Mouse (Mus musculus) neural tube, embryonic 14.5 days (tissue): ENCODE data around the gene 9030025P20Rik. TPM values are rescaled to one million over a fixed set of nuclear protein-coding genes. Genes with fewer than 3 reads are reported as not detected.
"Not testable (repeated sequence)": the region's sequence is repeated elsewhere in the genome, so short reads cannot be mapped to it uniquely, and the experiment has no call there.

Experiments used
- ATAC-seq: fragments of 200-750 bp; cut with Nextera tagmentation; 2 replicates; pipeline ENCODE4 v1.8.0; 2017; ENCODE audit warnings: low read depth, mild to moderate bottlenecking, moderate TSS enrichment, moderate library complexity
- H3K27ac ChIP-seq: fragments of 300-500 bp; sonication (generic); 2 replicates; pipeline ENCODE4 v1.5.1; 2014; ENCODE audit warnings: low read depth, mild to moderate bottlenecking, control low read depth, low read length, moderate library complexity, mixed read lengths
- H3K27me3 ChIP-seq: fragments of 300-500 bp; sonication (generic); 2 replicates; pipeline ENCODE4 v1.6.1; 2014; ENCODE audit warnings: low read length; ENCODE audit not compliant: control insufficient read depth, insufficient read depth
- H3K36me3 ChIP-seq: fragments of 300-500 bp; sonication (generic); 2 replicates; pipeline ENCODE4 v1.6.1; 2014; ENCODE audit warnings: low read length, mixed read lengths; ENCODE audit not compliant: control insufficient read depth, insufficient read depth
- H3K4me1 ChIP-seq: fragments of 300-500 bp; sonication (generic); 2 replicates; pipeline ENCODE4 v1.6.1; 2014; ENCODE audit warnings: low read length; ENCODE audit not compliant: control insufficient read depth, insufficient read depth
- H3K4me2 ChIP-seq: fragments of 300-500 bp; sonication (generic); 2 replicates; pipeline ENCODE4 v1.6.1; 2014; ENCODE audit warnings: mild to moderate bottlenecking, low read depth, low read length, control low read depth
- H3K4me3 ChIP-seq: fragments of 300-500 bp; sonication (generic); 2 replicates; pipeline ENCODE4 v1.5.1; 2014; ENCODE audit warnings: low read depth, low read length, control low read depth, mixed read lengths
- H3K9ac ChIP-seq: fragments of 300-500 bp; sonication (generic); replicated peaks from 2 replicates; pipeline ENCODE4 v1.6.1; 2014; ENCODE audit warnings: low read depth, mild to moderate bottlenecking, control low read depth, low read length, mixed read lengths
- H3K9me3 ChIP-seq: fragments of 300-500 bp; sonication (generic); 2 replicates; pipeline ENCODE4 v1.6.1; 2016; ENCODE audit warnings: low read length; ENCODE audit not compliant: control insufficient read depth
- WGBS: fragments of 180-500 bp; shearing (Covaris S2); extraction: QIAGEN DNeasy Blood & Tissue Kit; methylation state at CpG from one replicate; pipeline ENCODE4 v1.1.7; 2014; 5-methylcytosine and 5-hydroxymethylcytosine counted together
- polyA plus RNA-seq: library from polyadenylated mRNA; unstranded; fragments of >200 nt; fragmentation: Nextera tagmentation; extraction: Ambion mirVana; gene quantifications from 2 replicates; pipeline ENCODE4 v1.2.1, GENCODE M21; 2014

Gene 9030025P20Rik
- polyA plus RNA-seq, 1 experiment from 2014 or later, result 6.9 TPM

DNA sequence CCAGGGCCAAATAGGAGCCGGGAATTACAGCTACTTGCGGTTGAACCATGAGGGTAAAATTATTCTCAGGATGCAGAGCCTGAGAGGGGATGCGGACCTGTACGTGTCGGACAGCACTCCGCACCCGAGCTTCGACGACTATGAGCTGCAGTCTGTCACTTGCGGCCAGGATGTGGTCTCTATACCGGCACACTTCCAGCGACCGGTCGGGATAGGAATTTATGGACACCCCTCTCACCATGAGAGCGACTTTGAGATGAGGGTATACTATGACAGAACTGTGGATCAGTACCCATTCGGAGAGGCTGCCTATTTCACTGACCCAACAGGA lies 34.6 kb upstream of the 9030025P20Rik start:
- Histone ChIP-seq H3K4me2 (peak overlapping the region; percentile 98), H3K27me3 (no peaks in the 10 kb centered on the region; the same call in 1 of the 2 replicates), H3K9me3 (no peaks in the 10 kb centered on the region), H3K4me1 (peaks cover 11% of the 10 kb centered on the region), H3K27ac (peak overlapping the region; percentile 77; the same call in 1 of the 2 replicates), H3K36me3 (peaks cover 16% of the 10 kb centered on the region), H3K9ac (peak overlapping the region; percentile 83), H3K4me3 (peak overlapping the region; percentile 75)
- WGBS, result 17% methylated on average over 16 of the region's 16 CpGs
- ATAC-seq, result no peak; the same call in 1 of the 2 replicates

DNA sequence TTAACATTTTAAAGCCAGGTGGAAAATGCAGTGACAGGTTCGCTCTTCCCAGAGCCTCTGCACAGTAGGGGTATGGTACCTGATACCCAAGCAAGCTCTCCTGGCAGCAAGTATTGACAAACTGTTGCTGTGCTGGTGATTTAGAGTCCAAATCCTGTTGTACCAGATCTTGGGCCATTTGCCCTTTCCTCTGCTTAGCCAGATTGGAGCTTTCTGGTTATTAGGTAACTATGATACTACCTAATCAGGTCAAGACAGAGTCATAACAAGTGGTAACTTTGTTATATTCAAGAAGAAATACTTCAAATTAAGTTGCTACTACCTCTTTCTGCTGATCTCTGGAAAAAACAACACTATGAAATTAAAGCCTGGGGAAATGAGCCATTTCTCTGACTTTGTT lies 33.7 kb upstream of the 9030025P20Rik start:
- Histone ChIP-seq H3K4me1 (peaks cover 11% of the 10 kb centered on the region), H3K9ac (no peak overlapping the region), H3K27ac (no peak overlapping the region), H3K4me2 (peak overlapping the region; percentile 98; the same call in 1 of the 2 replicates), H3K36me3 (peaks cover 22% of the 10 kb centered on the region), H3K4me3 (no peak overlapping the region), H3K9me3 (no peaks in the 10 kb centered on the region), H3K27me3 (no peaks in the 10 kb centered on the region; the same call in 1 of the 2 replicates)
- ATAC-seq, result no peak
- WGBS, result 90% methylated on average over 1 of the region's 1 CpGs

DNA sequence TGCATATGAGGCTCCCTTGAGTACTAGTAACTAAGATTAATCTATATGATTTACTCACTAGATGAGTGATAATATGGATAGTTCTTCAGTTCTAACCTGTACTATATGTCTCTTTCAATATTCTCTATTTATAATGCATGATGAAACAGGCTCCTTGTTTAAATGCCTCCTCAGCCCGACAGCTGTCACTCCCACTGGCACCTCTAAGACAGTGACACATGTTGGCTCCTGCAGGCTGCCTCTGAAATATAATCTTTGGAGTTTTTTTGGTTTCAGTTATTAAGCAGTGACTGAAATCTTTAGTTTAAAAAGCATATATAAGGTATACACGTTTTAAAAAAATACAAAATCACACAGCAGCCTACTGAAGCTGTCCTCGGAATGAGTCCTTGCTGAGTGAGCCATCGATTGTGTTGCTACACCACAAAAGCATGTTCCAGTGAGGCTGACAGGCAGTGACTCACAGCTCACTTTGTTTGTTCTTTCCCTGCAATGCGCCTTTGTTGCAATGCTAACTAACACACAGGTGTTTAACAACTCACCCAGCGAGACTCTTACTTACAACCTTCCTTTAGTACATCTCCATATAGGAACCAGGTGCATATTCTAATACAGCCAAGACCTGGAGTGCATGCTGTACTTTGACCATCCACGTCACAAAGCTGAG lies 29.0 kb upstream of the 9030025P20Rik start:
- ATAC-seq, result no peak
- peaks cover 3% of the 10 kb centered on the region; the same call in 1 of the 2 replicates for H3K4me1 ChIP-seq
- no peak overlapping the region for H3K27ac ChIP-seq
- H3K4me2 ChIP-seq, result no peak overlapping the region
- H3K27me3 ChIP-seq, result no peaks in the 10 kb centered on the region
- H3K9ac ChIP-seq, result no peak overlapping the region
- WGBS, result 89% methylated on average over 7 of the region's 7 CpGs
- H3K36me3 ChIP-seq, result peaks cover 50% of the 10 kb centered on the region
- H3K4me3 ChIP-seq, result no peak overlapping the region
- H3K9me3 ChIP-seq, result no peaks in the 10 kb centered on the region

DNA sequence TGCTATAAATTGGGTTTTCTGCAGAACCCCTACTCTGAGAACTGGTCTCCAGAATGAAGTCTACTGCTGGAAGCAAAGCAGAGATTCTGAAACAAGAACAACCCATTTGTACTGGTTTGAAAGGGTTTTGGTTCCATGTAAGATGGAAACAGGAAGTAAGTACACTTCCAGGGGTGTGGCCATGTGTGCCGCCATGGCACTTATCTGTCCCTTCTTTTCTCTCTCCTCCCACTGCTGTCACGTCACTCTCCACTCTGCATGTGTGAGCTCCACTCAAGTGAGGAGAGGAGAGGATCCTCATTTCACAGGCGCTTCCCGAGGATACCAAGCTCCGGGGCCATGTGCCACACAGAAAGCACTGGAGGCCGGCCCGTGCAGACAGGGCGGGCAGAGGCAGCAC lies 24.8 kb upstream of the 9030025P20Rik start:
- Histone ChIP-seq H3K4me1 (no peaks in the 10 kb centered on the region), H3K36me3 (peaks cover 38% of the 10 kb centered on the region), H3K9me3 (no peaks in the 10 kb centered on the region), H3K4me3 (no peak overlapping the region), H3K27ac (no peak overlapping the region), H3K27me3 (no peaks in the 10 kb centered on the region), H3K4me2 (no peak overlapping the region), H3K9ac (no peak overlapping the region)
- WGBS, result 90% methylated on average over 8 of the region's 8 CpGs
- ATAC-seq, result no peak

DNA sequence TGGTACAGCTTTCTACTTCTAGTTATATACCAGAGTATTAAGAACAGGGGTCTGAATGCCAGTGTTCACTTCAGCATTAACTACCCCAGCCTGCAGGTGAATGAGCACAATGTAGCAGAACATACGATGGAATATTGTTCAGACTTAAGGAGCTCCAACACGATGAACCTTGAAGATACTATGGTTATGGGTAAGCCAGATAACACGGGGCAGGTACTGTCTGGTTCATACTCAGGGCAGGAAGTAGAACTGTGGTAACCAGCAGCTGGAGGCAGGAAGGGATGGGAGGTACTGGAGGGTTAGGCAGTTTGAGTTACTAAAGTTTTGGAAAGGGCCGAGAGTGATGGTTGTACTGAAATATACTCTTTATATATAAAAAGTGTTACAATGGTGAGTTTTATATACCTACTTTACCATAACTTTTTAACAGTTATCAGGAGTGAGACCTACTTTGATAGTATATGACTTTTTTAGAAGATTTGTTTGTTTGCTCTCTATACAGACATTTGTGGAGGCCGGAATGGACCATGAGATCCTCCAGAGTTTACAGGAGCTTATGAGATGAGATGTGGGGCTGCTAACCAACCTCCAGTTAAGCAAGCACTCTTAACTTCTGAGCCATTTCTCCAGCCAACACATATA lies 19.5 kb upstream of the 9030025P20Rik start:
- Histone ChIP-seq H3K9ac (no peak overlapping the region), H3K9me3 (no peaks in the 10 kb centered on the region), H3K27ac (no peak overlapping the region), H3K4me1 (peaks cover 6% of the 10 kb centered on the region), H3K4me3 (no peak overlapping the region), H3K27me3 (no peaks in the 10 kb centered on the region), H3K36me3 (peaks cover 7% of the 10 kb centered on the region), H3K4me2 (no peak overlapping the region)
- no peak for ATAC-seq
- 90% methylated on average over 5 of the region's 5 CpGs for WGBS

DNA sequence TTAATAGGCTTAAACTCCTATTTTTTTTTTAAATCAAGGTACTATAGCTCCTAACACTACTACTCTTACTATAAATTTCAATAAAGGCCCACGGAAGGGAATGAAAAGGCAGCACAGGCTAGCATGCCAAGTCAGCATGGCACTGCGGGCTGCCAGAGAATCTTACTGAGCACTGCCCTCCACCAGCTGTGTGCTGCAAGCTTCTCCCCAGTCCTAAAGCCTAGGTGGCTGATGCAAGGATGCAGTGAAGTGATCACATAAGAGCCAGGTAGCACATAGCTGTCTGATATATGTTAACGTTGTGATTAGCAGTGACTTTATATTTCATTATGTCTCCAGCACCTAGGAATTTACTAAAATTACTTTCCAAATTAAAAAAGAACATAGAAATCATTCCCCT lies 18.3 kb upstream of the 9030025P20Rik start:
- 13% methylated on average over 3 of the region's 3 CpGs for WGBS
- H3K4me3 ChIP-seq, result peak overlapping the region; percentile 14
- ATAC-seq, result no peak
- H3K36me3 ChIP-seq, result no peaks in the 10 kb centered on the region
- no peak overlapping the region for H3K9ac ChIP-seq
- peak overlapping the region; percentile 41; the same call in 1 of the 2 replicates for H3K4me2 ChIP-seq
- no peak overlapping the region for H3K27ac ChIP-seq
- peaks cover 6% of the 10 kb centered on the region for H3K4me1 ChIP-seq
- no peaks in the 10 kb centered on the region for H3K27me3 ChIP-seq
- no peaks in the 10 kb centered on the region for H3K9me3 ChIP-seq

DNA sequence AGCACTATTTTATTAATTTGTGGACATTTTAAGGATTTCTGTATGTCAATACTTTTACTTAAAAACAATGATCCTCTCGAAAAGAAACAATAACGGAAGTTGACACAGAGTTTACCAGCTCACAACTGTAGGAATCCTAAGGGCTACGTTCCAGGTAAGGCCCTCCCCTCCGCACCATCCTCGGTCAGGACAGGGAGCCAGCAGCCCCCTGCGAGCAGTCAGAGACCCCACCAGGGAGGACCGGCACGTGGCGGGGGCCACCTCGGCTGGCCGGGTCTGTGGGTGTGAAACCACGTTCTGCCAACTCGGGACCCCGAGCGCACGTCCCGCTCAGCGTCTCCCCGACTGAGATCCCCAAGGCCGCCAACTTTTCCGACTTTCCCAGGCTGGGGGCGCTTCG lies 17.7 kb upstream of the 9030025P20Rik start:
- H3K4me1 ChIP-seq, result peaks cover 6% of the 10 kb centered on the region
- no peaks in the 10 kb centered on the region for H3K27me3 ChIP-seq
- H3K4me3 ChIP-seq, result peak overlapping the region; percentile 56
- peak overlapping the region; percentile 96 for H3K4me2 ChIP-seq
- H3K9ac ChIP-seq, result peak overlapping the region; percentile 61; the same call in 1 of the 2 replicates
- WGBS, result under 1% methylated on average over 16 of the region's 23 CpGs
- no peak overlapping the region for H3K27ac ChIP-seq
- H3K9me3 ChIP-seq, result no peaks in the 10 kb centered on the region
- H3K36me3 ChIP-seq, result no peaks in the 10 kb centered on the region
- ATAC-seq, result peak; percentile 7; the same call in 1 of the 2 replicates

DNA sequence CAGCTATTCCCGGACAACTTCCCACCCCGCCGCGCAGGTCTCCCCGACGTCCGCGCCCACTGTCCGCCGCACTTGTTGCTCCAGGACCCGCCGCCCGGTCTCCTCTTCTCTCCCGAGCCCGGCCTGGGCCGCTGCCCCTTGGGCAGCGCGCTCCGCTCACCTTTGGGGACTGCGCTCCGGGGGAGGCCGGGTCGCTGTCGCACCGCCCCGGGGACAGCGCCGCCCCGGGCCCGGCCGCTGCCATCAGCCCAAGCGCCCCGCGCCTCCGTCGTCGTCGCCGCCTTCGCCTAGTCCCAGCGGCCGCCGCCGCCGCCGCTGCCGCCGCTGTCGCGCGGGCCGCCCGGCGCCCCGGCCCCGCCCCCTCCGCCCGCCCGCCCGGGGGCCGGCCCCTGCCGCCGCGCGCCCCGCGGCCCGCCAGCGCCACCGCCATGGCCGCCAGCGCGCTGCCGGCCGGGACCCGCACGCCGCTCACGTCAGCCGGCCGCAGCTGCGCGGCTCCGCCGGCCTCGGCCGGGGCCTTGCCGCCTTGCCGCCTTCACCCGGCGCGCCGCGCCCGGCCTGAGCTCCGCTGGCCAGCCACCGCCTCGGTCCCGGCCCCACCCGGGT lies 17.2 kb upstream of the 9030025P20Rik start, which contains the start of gene Phf10:
Gene Phf10 (minus strand): TSS at position 323 of the 606 bp plus-strand sequence.
- Histone ChIP-seq H3K9ac (peak within 1 kb of the TSS; percentile 61), H3K4me3 (peak within 1 kb of the TSS; percentile 56), H3K4me2 (peak within 1 kb of the TSS; percentile 96)
- ATAC-seq, result peak; percentile 82
- H3K27ac ChIP-seq, H3K27me3 ChIP-seq, H3K9me3 ChIP-seq, H3K4me1 ChIP-seq, H3K36me3 ChIP-seq: not testable (repeated sequence)
- WGBS, result 0% methylated on average over 10 of the region's 100 CpGs

DNA sequence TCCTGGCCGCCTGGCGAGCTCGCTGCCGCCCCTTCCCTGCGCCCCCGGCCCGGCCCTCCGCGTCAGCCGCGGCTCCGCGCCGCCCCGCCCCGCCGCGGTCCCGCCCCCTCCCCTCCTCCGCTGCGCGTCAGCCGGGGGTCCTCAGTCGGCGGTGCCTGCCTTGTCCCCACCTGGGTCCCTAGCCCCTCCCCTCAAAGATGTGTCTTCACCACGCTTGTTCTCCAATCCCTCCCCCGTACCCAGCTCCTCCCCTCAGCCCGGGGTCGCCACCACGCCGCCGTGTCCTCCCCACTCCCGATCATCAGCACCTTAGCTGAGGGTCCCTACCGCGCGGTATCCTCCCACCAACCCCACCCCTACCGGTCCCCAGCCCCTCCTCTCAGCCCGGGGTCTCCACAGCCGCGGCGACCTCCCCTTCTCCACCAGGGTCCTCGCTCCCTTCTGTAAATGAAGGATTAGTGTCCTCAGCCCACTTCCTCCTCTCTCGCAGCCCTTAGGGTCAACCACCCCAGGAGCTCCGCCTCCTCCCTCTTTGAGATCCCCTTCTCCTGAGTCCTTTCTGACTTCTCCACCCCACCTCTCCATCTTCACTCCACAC lies 16.6 kb upstream of the 9030025P20Rik start:
- not testable (repeated sequence) for H3K36me3 ChIP-seq, H3K9ac ChIP-seq, H3K9me3 ChIP-seq, H3K4me3 ChIP-seq, H3K4me1 ChIP-seq, H3K4me2 ChIP-seq, H3K27ac ChIP-seq, H3K27me3 ChIP-seq
- ATAC-seq, result peak; percentile 94
- no CpG with 5 or more reads among the region's 44 CpGs for WGBS
